Mouse (Mus musculus): Measurements from ENCODE around the gene Gm20403. TPM values are rescaled to one million over a fixed set of nuclear protein-coding genes. Genes with fewer than 3 reads are reported as not detected.

Gm20403 gene
- polyA plus RNA-seq, 1 experiment from 2014 or later = not detected

GRCm38 (mm10) chr12:54982935-54983715, 3.2 kb downstream of the Gm20403 start:
- H3K27me3 ChIP-seq (ENCODE audit: control insufficient read depth, insufficient read depth, low read length) = no peaks in the 10 kb centered on the region
- ATAC-seq (ENCODE audit: low FRiP score) (no peak), DNase-seq (ENCODE audit: low spot score, missing footprints) (no peak)
- WGBS = 70% methylated on average over 7 of the region's 7 CpGs
- no peaks in the 10 kb centered on the region for H3K9me3 ChIP-seq (ENCODE audit: control insufficient read depth, low read length)
- no peak overlapping the region for H3K27ac ChIP-seq (ENCODE audit: low read depth, low read length)
- peaks cover 4% of the 10 kb centered on the region; the same call in 1 of the 2 replicates for H3K4me1 ChIP-seq (ENCODE audit: control insufficient read depth, insufficient read depth, low read length)
- no peak overlapping the region for H3K4me3 ChIP-seq (ENCODE audit: low read depth, low read length)
- peaks cover 5% of the 10 kb centered on the region; the same call in 1 of the 2 replicates for H3K36me3 ChIP-seq (ENCODE audit: control insufficient read depth, insufficient read depth, low read length)
- no peak overlapping the region for H3K4me2 ChIP-seq
- no peak overlapping the region for H3K9ac ChIP-seq (ENCODE audit: low read length)

- DNase-seq (ENCODE audit: low spot score, missing footprints) = no peak
- Histone ChIP-seq H3K27ac (ENCODE audit: low read depth, low read length) (no peak overlapping the region), H3K9ac (ENCODE audit: low read length) (no peak overlapping the region), H3K36me3 (ENCODE audit: control insufficient read depth, insufficient read depth, low read length) (peaks cover 5% of the 10 kb centered on the region; the same call in 1 of the 2 replicates), H3K27me3 (ENCODE audit: control insufficient read depth, insufficient read depth, low read length) (no peaks in the 10 kb centered on the region), H3K4me1 (ENCODE audit: control insufficient read depth, insufficient read depth, low read length) (peaks cover 4% of the 10 kb centered on the region; the same call in 1 of the 2 replicates), H3K9me3 (ENCODE audit: control insufficient read depth, low read length) (no peaks in the 10 kb centered on the region), H3K4me3 (ENCODE audit: low read depth, low read length) (no peak overlapping the region), H3K4me2 (no peak overlapping the region)
- no peak for ATAC-seq (ENCODE audit: low FRiP score)
- WGBS = 70% methylated on average over 6 of the region's 6 CpGs
Measured at GRCm38 (mm10) chr12:54981962-54982361, 4.4 kb downstream of the Gm20403 start.

- no peaks in the 10 kb centered on the region for H3K9me3 ChIP-seq (ENCODE audit: control insufficient read depth, low read length)
- DNase-seq (ENCODE audit: low spot score, missing footprints) (no peak), ATAC-seq (ENCODE audit: low FRiP score) (no peak)
- H3K9ac ChIP-seq (ENCODE audit: low read length) = no peak overlapping the region
- no peak overlapping the region for H3K4me2 ChIP-seq
- H3K27me3 ChIP-seq (ENCODE audit: control insufficient read depth, insufficient read depth, low read length) = no peaks in the 10 kb centered on the region
- 82% methylated on average over 5 of the region's 5 CpGs for WGBS
- peaks cover 4% of the 10 kb centered on the region; the same call in 1 of the 2 replicates for H3K4me1 ChIP-seq (ENCODE audit: control insufficient read depth, insufficient read depth, low read length)
- H3K4me3 ChIP-seq (ENCODE audit: low read depth, low read length) = no peak overlapping the region
- peaks cover 5% of the 10 kb centered on the region; the same call in 1 of the 2 replicates for H3K36me3 ChIP-seq (ENCODE audit: control insufficient read depth, insufficient read depth, low read length)
- no peak overlapping the region for H3K27ac ChIP-seq (ENCODE audit: low read depth, low read length)
Measured at GRCm38 (mm10) chr12:54980939-54981338, 5.4 kb downstream of the Gm20403 start.

- H3K9ac ChIP-seq (ENCODE audit: low read length) = no peak overlapping the region
- ATAC-seq (ENCODE audit: low FRiP score) (no peak), DNase-seq (ENCODE audit: low spot score, missing footprints) (no peak)
- H3K27ac ChIP-seq (ENCODE audit: low read depth, low read length) = no peak overlapping the region
- WGBS = 88% methylated on average over 6 of the region's 6 CpGs
- H3K9me3 ChIP-seq (ENCODE audit: control insufficient read depth, low read length) = no peaks in the 10 kb centered on the region
- H3K4me3 ChIP-seq (ENCODE audit: low read depth, low read length) = no peak overlapping the region
- peaks cover 4% of the 10 kb centered on the region; the same call in 1 of the 2 replicates for H3K4me1 ChIP-seq (ENCODE audit: control insufficient read depth, insufficient read depth, low read length)
- peaks cover 5% of the 10 kb centered on the region; the same call in 1 of the 2 replicates for H3K36me3 ChIP-seq (ENCODE audit: control insufficient read depth, insufficient read depth, low read length)
- H3K27me3 ChIP-seq (ENCODE audit: control insufficient read depth, insufficient read depth, low read length) = no peaks in the 10 kb centered on the region
- H3K4me2 ChIP-seq = no peak overlapping the region
Measured at GRCm38 (mm10) chr12:54980532-54980931, 5.8 kb downstream of the Gm20403 start.

- H3K4me3 ChIP-seq (ENCODE audit: low read depth, low read length) = no peak overlapping the region
- no peak overlapping the region for H3K27ac ChIP-seq (ENCODE audit: low read depth, low read length)
- WGBS = 80% methylated on average over 3 of the region's 3 CpGs
- no peak overlapping the region for H3K9ac ChIP-seq (ENCODE audit: low read length)
- no peaks in the 10 kb centered on the region for H3K9me3 ChIP-seq (ENCODE audit: control insufficient read depth, low read length)
- no peak overlapping the region for H3K4me2 ChIP-seq
- DNase-seq (ENCODE audit: low spot score, missing footprints) (no peak), ATAC-seq (ENCODE audit: low FRiP score) (no peak)
- H3K4me1 ChIP-seq (ENCODE audit: control insufficient read depth, insufficient read depth, low read length) = no peaks in the 10 kb centered on the region
- H3K36me3 ChIP-seq (ENCODE audit: control insufficient read depth, insufficient read depth, low read length) = no peaks in the 10 kb centered on the region; the same call in 1 of the 2 replicates
- H3K27me3 ChIP-seq (ENCODE audit: control insufficient read depth, insufficient read depth, low read length) = no peaks in the 10 kb centered on the region
Measured at GRCm38 (mm10) chr12:54969033-54969432, 17.3 kb downstream of the Gm20403 start.

- Histone ChIP-seq H3K9ac (ENCODE audit: low read length) (no peak overlapping the region), H3K36me3 (ENCODE audit: control insufficient read depth, insufficient read depth, low read length) (0 out of 2 replicates have a peak, but pooled peaks cover 2% of the 10 kb centered on the region), H3K4me1 (ENCODE audit: control insufficient read depth, insufficient read depth, low read length) (no peaks in the 10 kb centered on the region), H3K4me2 (no peak overlapping the region), H3K27me3 (ENCODE audit: control insufficient read depth, insufficient read depth, low read length) (no peaks in the 10 kb centered on the region), H3K4me3 (ENCODE audit: low read depth, low read length) (no peak overlapping the region), H3K27ac (ENCODE audit: low read depth, low read length) (no peak overlapping the region), H3K9me3 (ENCODE audit: control insufficient read depth, low read length) (no peaks in the 10 kb centered on the region)
- WGBS = 94% methylated on average over 4 of the region's 4 CpGs
- no peak for ATAC-seq (ENCODE audit: low FRiP score)
- no peak for DNase-seq (ENCODE audit: low spot score, missing footprints)
Measured at GRCm38 (mm10) chr12:54965532-54966160, 20.7 kb downstream of the Gm20403 start.

- H3K9ac ChIP-seq (ENCODE audit: low read length) = no peak overlapping the region
- ATAC-seq (ENCODE audit: low FRiP score) = no peak
- no peak overlapping the region for H3K4me2 ChIP-seq
- no peaks in the 10 kb centered on the region for H3K9me3 ChIP-seq (ENCODE audit: control insufficient read depth, low read length)
- H3K4me3 ChIP-seq (ENCODE audit: low read depth, low read length) = no peak overlapping the region
- no peak overlapping the region for H3K27ac ChIP-seq (ENCODE audit: low read depth, low read length)
- no peaks in the 10 kb centered on the region for H3K4me1 ChIP-seq (ENCODE audit: control insufficient read depth, insufficient read depth, low read length)
- no peak for DNase-seq (ENCODE audit: low spot score, missing footprints)
- H3K36me3 ChIP-seq (ENCODE audit: control insufficient read depth, insufficient read depth, low read length) = 0 out of 2 replicates have a peak, but pooled peaks cover 2% of the 10 kb centered on the region
- no peaks in the 10 kb centered on the region for H3K27me3 ChIP-seq (ENCODE audit: control insufficient read depth, insufficient read depth, low read length)
- WGBS = 83% methylated on average over 2 of the region's 2 CpGs
Measured at GRCm38 (mm10) chr12:54959569-54959968, 26.8 kb downstream of the Gm20403 start.

- Histone ChIP-seq H3K9me3 (ENCODE audit: control insufficient read depth, low read length) (no peaks in the 10 kb centered on the region), H3K4me3 (ENCODE audit: low read depth, low read length) (no peak overlapping the region), H3K27me3 (ENCODE audit: control insufficient read depth, insufficient read depth, low read length) (no peaks in the 10 kb centered on the region), H3K4me1 (ENCODE audit: control insufficient read depth, insufficient read depth, low read length) (no peaks in the 10 kb centered on the region), H3K4me2 (no peak overlapping the region), H3K27ac (ENCODE audit: low read depth, low read length) (no peak overlapping the region), H3K36me3 (ENCODE audit: control insufficient read depth, insufficient read depth, low read length) (no peaks in the 10 kb centered on the region; the same call in 1 of the 2 replicates), H3K9ac (ENCODE audit: low read length) (no peak overlapping the region)
- DNase-seq (ENCODE audit: low spot score, missing footprints) (no peak), ATAC-seq (ENCODE audit: low FRiP score) (no peak)
- WGBS = 86% methylated on average over 2 of the region's 2 CpGs
Measured at GRCm38 (mm10) chr12:54956974-54957373, 29.4 kb downstream of the Gm20403 start.

- H3K27me3 ChIP-seq (ENCODE audit: control insufficient read depth, insufficient read depth, low read length) = no peaks in the 10 kb centered on the region
- no peak overlapping the region for H3K4me2 ChIP-seq
- H3K4me3 ChIP-seq (ENCODE audit: low read depth, low read length) = no peak overlapping the region
- no peak overlapping the region for H3K9ac ChIP-seq (ENCODE audit: low read length)
- DNase-seq (ENCODE audit: low spot score, missing footprints) (no peak), ATAC-seq (ENCODE audit: low FRiP score) (no peak)
- H3K4me1 ChIP-seq (ENCODE audit: control insufficient read depth, insufficient read depth, low read length) = no peaks in the 10 kb centered on the region
- H3K9me3 ChIP-seq (ENCODE audit: control insufficient read depth, low read length) = no peaks in the 10 kb centered on the region
- WGBS = 93% methylated on average over 4 of the region's 4 CpGs
- H3K36me3 ChIP-seq (ENCODE audit: control insufficient read depth, insufficient read depth, low read length) = no peaks in the 10 kb centered on the region; the same call in 1 of the 2 replicates
- H3K27ac ChIP-seq (ENCODE audit: low read depth, low read length) = no peak overlapping the region
Measured at GRCm38 (mm10) chr12:54956457-54956856, 29.9 kb downstream of the Gm20403 start.

Data from midbrain, embryonic 11.5 days (tissue).